Mouse (Mus musculus): ENCODE data around the gene Vsig2. TPM values are rescaled to one million over a fixed set of nuclear protein-coding genes. Genes with fewer than 3 reads are reported as not detected.

The Vsig2 gene
- 2.4 and 2.9 TPM in 2 replicates for polyA plus RNA-seq (2015; fragmentation: Nextera tagmentation; extraction: Ambion mirVana)

GRCm38 (mm10) chr9:37539170-37540025 is at the start of gene Vsig2:
TSS of gene Vsig2 (plus strand) at chr9:37539255.

DNA sequence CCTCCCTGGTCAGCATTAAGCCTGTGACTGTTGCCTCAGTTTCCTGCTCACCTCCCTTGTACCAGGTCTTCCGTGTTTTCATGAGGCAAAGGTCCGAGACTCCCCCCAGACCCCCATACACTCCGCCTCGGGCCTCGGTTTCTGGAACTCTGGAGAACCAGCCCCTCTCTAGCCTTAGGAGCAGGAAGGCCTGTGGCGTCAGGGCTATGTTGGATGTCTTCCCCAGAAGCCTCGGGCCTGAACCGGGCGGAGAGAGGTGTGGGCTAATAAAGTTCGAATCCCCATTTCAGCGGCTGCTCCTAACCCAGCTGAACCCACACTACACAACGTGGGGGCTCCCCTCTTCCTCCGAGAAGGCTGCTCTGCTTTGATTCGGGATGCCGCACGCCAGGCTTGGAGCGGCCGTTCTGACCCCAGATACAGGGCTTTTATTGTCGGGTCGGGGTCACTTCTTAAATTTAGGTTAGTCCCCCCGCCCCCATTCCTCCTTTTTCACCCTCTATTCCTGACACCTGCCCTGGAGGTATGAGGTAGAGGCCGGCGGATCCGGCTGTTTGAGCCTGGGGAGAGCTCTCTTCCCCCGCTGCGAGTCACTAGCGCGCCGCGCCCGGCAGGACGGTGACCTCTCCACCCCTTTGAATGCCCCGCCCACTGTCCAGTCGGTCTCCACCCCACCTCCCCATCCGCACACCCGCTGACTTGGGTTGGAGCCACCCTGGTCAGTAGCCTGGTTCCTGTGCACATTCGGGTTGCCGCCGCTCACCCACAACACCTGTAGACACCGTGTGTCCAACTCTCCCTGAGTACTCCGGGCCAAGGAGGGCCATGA is 11.4 kb upstream of the Vsig2 start, which contains the start of gene Esam:
Esam (plus strand) TSS at position 683 of the 829 bp plus-strand sequence.

GRCm38 (mm10) chr9:37552536-37553293 is 13.7 kb downstream of the Vsig2 start, which contains the start of gene Nrgn:
TSS of gene Nrgn (minus strand) at chr9:37552904.

DNA sequence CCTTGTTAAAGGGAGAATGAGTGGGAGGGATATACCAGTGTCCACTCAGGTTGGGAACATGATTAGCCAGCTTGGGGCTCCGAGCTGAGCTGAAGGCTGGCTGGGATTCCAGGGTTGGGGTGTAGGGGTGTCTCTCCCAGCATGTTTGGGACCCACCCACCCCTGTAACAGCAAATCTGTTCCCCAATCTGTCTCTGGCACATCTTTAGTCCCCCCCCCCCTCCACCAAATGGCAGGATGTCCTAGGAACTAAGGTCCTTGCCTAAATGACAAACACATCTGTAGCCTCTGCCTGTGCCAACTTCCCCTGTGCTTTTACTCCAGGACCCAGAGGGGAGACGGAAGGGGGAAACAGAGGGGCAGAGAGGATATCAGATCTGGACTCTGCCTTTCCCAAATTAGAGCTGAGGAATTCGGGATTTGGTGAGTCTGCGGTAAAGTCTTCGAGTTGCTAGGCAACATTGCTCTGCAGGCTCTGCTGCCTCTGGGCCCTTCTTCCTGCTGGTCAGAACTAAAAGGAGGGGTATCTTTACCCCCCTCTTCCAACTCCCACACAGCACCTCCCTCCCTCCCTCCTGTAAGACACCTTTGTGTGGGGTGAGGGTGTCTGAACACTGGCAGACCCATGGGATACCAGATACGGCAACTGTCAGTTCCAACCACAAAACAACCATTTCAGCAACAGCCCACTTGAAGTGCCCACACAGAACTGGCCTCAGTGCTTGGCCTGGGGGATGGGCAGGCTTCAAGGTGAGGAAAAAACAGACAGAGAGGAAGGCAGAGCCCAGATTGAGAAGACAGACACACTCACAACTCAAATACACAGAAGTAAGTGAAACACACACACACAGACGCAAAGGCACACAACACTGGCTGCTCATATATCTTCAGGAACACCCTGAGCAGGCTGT is 16.0 kb downstream of the Vsig2 start, which contains the start of gene Siae:
Siae (plus strand) TSS at position 861 of the 911 bp plus-strand sequence.

Other genes with a start within 250 kb of the Vsig2 start
- 6.2 and 7.6 TPM in 2 replicates for gene Ccdc15, start 190.8 kb upstream of the Vsig2 start, polyA plus RNA-seq (2015; fragmentation: Nextera tagmentation; extraction: Ambion mirVana)
- not detected in 2 replicates for gene Hepacam, start 171.9 kb upstream of the Vsig2 start, polyA plus RNA-seq (2015; fragmentation: Nextera tagmentation; extraction: Ambion mirVana)
- gene Robo4, start 137.4 kb upstream of the Vsig2 start, polyA plus RNA-seq (2015; fragmentation: Nextera tagmentation; extraction: Ambion mirVana) = 3.2 and 5.7 TPM in 2 replicates
- 0.07 and 0.18 TPM in 2 replicates for gene Robo3, start 106.0 kb upstream of the Vsig2 start, polyA plus RNA-seq (2015; fragmentation: Nextera tagmentation; extraction: Ambion mirVana)
- gene Msantd2, start 49.9 kb upstream of the Vsig2 start, polyA plus RNA-seq (2015; fragmentation: Nextera tagmentation; extraction: Ambion mirVana) = 7.6 and 10.2 TPM in 2 replicates
- 34.9 and 48.7 TPM in 2 replicates for gene Esam, start 11.2 kb upstream of the Vsig2 start, polyA plus RNA-seq (2015; fragmentation: Nextera tagmentation; extraction: Ambion mirVana)
- gene Nrgn, start 13.6 kb downstream of the Vsig2 start, polyA plus RNA-seq (2015; fragmentation: Nextera tagmentation; extraction: Ambion mirVana) = 10.5 and 12.8 TPM in 2 replicates
- 5.3 TPM in 2 replicates for gene Siae, start 16.4 kb downstream of the Vsig2 start, polyA plus RNA-seq (2015; fragmentation: Nextera tagmentation; extraction: Ambion mirVana)
- 2.9 and 3.0 TPM in 2 replicates for gene Spa17, start 74.5 kb downstream of the Vsig2 start, polyA plus RNA-seq (2015; fragmentation: Nextera tagmentation; extraction: Ambion mirVana)
- gene Tbrg1, start 118.1 kb downstream of the Vsig2 start, polyA plus RNA-seq (2015; fragmentation: Nextera tagmentation; extraction: Ambion mirVana) = 64.3 and 71.9 TPM in 2 replicates
- gene Panx3, start 130.0 kb downstream of the Vsig2 start, polyA plus RNA-seq (2015; fragmentation: Nextera tagmentation; extraction: Ambion mirVana) = not detected in 2 replicates
- gene Olfr160, start 177.0 kb downstream of the Vsig2 start, polyA plus RNA-seq (2015; fragmentation: Nextera tagmentation; extraction: Ambion mirVana) = not detected in 2 replicates
- not detected in 2 replicates for gene Olfr874, start 205.9 kb downstream of the Vsig2 start, polyA plus RNA-seq (2015; fragmentation: Nextera tagmentation; extraction: Ambion mirVana)
- not detected in 2 replicates for gene Olfr875, start 232.6 kb downstream of the Vsig2 start, polyA plus RNA-seq (2015; fragmentation: Nextera tagmentation; extraction: Ambion mirVana)